Mouse (Mus musculus): ENCODE data around the gene Rxfp2. TPM values are rescaled to one million over a fixed set of nuclear protein-coding genes. Genes with fewer than 3 reads are reported as not detected.

The Rxfp2 gene
- 0.39 and 0.78 TPM in 2 replicates for polyA plus RNA-seq (2014; fragmentation: Nextera tagmentation; extraction: Ambion mirVana)

DNA sequence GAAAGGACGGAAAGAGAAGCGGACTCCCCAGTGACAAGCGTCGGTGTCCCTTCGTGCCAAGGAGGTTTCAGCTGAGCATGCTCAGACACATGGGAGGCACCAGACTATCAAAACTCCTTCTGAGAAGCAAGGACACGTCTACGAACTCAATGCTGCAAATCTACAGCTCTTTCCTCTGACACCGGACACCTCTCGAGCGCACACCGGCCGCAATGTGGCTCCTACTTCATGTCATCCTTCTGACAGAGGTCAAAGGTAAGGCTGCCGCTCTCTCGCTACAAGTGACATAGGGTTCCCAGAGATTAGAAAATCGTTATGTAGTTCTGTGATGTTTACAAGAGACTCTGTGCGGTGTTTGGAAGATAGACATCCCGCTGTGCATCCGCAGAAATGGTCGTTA lies at the start of gene Rxfp2:
Gene Rxfp2 (plus strand): TSS at position 20 of the 400 bp plus-strand sequence.
- Histone ChIP-seq H3K9ac (ENCODE audit: low read length) (no peak within 1 kb of the TSS), H3K36me3 (ENCODE audit: control insufficient read depth, insufficient read depth, low read length) (no peaks in the 10 kb centered on the region), H3K4me3 (ENCODE audit: low read depth, low read length) (no peak within 1 kb of the TSS), H3K4me1 (ENCODE audit: control insufficient read depth, insufficient read depth, low read length) (peaks cover 8% of the 10 kb centered on the region), H3K4me2 (no peak within 1 kb of the TSS), H3K27ac (ENCODE audit: low read depth, low read length) (no peak within 1 kb of the TSS), H3K27me3 (ENCODE audit: control insufficient read depth, insufficient read depth, low read length) (no peaks in the 10 kb centered on the region), H3K9me3 (ENCODE audit: control insufficient read depth, low read length) (no peaks in the 10 kb centered on the region)
- WGBS: 68% methylated on average over 19 of the region's 19 CpGs
- no peak for ATAC-seq (ENCODE audit: low FRiP score)
- DNase-seq (ENCODE audit: low spot score, missing footprints): no peak

DNA sequence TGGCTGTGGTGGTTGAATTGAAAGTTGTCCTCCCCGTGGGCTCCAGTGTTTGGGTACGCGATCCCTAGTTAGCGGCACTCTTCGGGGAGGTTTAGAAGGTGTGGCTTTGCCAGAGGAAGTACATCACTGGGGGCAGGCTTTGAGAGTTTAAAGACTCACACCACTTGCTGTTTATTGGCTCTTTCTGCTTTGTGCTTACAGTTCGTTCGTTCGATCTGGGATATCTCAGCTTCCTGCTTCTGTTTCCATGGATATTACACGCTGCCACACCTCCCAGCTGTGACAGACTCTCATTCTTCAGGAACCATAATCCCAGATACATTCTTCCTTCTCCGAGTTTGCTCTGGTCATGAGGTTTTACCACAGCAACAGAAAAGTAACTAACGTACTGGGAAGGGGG lies 48.2 kb upstream of the Rxfp2 start:
- Histone ChIP-seq H3K9me3 (ENCODE audit: control insufficient read depth, low read length) (no peaks in the 10 kb centered on the region), H3K4me1 (ENCODE audit: control insufficient read depth, insufficient read depth, low read length) (no peaks in the 10 kb centered on the region), H3K9ac (ENCODE audit: low read length) (no peak overlapping the region), H3K4me3 (ENCODE audit: low read depth, low read length) (no peak overlapping the region), H3K27me3 (ENCODE audit: control insufficient read depth, insufficient read depth, low read length) (no peaks in the 10 kb centered on the region), H3K4me2 (no peak overlapping the region), H3K27ac (ENCODE audit: low read depth, low read length) (no peak overlapping the region), H3K36me3 (ENCODE audit: control insufficient read depth, insufficient read depth, low read length) (no peaks in the 10 kb centered on the region)
- DNase-seq (ENCODE audit: low spot score, missing footprints) (no peak), ATAC-seq (ENCODE audit: low FRiP score) (no peak)
- WGBS: 87% methylated on average over 11 of the region's 11 CpGs

- H3K36me3 ChIP-seq (ENCODE audit: control insufficient read depth, insufficient read depth, low read length): no peaks in the 10 kb centered on the region
- H3K27ac ChIP-seq (ENCODE audit: low read depth, low read length): no peak overlapping the region
- no peaks in the 10 kb centered on the region for H3K4me1 ChIP-seq (ENCODE audit: control insufficient read depth, insufficient read depth, low read length)
- ATAC-seq (ENCODE audit: low FRiP score): no peak
- H3K4me2 ChIP-seq: no peak overlapping the region
- DNase-seq (ENCODE audit: low spot score, missing footprints): no peak
- H3K27me3 ChIP-seq (ENCODE audit: control insufficient read depth, insufficient read depth, low read length): no peaks in the 10 kb centered on the region
- H3K9ac ChIP-seq (ENCODE audit: low read length): no peak overlapping the region
- no peaks in the 10 kb centered on the region for H3K9me3 ChIP-seq (ENCODE audit: control insufficient read depth, low read length)
- WGBS: 91% methylated on average over 2 of the region's 2 CpGs
- H3K4me3 ChIP-seq (ENCODE audit: low read depth, low read length): no peak overlapping the region
Observed at GRCm38 (mm10) chr5:149977027-149977426, 41.4 kb upstream of the Rxfp2 start.

DNA sequence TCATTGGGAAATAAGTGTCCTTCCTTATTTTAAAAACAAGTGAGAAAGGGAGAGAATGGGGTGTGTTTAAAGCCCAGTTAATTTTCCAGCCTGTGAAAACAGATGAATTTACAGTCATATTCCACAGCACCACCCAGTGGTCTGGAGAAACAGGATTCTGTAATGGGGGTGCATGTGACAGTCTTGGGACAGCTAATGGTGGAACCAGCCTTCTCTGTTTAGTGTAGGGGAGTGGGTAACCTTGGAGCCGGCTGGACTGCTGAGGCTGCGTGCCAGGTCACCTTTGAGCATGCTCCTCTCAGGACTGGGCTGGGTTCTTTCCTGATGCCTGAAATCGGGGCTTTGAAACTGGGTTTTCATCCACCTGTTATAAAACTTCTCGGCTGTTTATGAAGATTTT lies 34.9 kb upstream of the Rxfp2 start:
- Histone ChIP-seq H3K4me1 (ENCODE audit: control insufficient read depth, insufficient read depth, low read length) (no peaks in the 10 kb centered on the region), H3K9ac (ENCODE audit: low read length) (no peak overlapping the region), H3K4me2 (no peak overlapping the region), H3K27ac (ENCODE audit: low read depth, low read length) (no peak overlapping the region), H3K9me3 (ENCODE audit: control insufficient read depth, low read length) (no peaks in the 10 kb centered on the region), H3K4me3 (ENCODE audit: low read depth, low read length) (no peak overlapping the region), H3K27me3 (ENCODE audit: control insufficient read depth, insufficient read depth, low read length) (no peaks in the 10 kb centered on the region), H3K36me3 (ENCODE audit: control insufficient read depth, insufficient read depth, low read length) (no peaks in the 10 kb centered on the region)
- ATAC-seq (ENCODE audit: low FRiP score) (no peak), DNase-seq (ENCODE audit: low spot score, missing footprints) (no peak)
- 84% methylated on average over 4 of the region's 4 CpGs for WGBS

GRCm38 (mm10) chr5:149994578-149994977 lies 23.9 kb upstream of the Rxfp2 start:
- no peak overlapping the region for H3K4me3 ChIP-seq (ENCODE audit: low read depth, low read length)
- WGBS: 83% methylated on average over 5 of the region's 5 CpGs
- DNase-seq (ENCODE audit: low spot score, missing footprints) (no peak), ATAC-seq (ENCODE audit: low FRiP score) (no peak)
- H3K36me3 ChIP-seq (ENCODE audit: control insufficient read depth, insufficient read depth, low read length): no peaks in the 10 kb centered on the region
- no peak overlapping the region for H3K4me2 ChIP-seq
- H3K9ac ChIP-seq (ENCODE audit: low read length): no peak overlapping the region
- no peaks in the 10 kb centered on the region for H3K27me3 ChIP-seq (ENCODE audit: control insufficient read depth, insufficient read depth, low read length)
- no peaks in the 10 kb centered on the region; the same call in 1 of the 2 replicates for H3K9me3 ChIP-seq (ENCODE audit: control insufficient read depth, low read length)
- no peak overlapping the region for H3K27ac ChIP-seq (ENCODE audit: low read depth, low read length)
- H3K4me1 ChIP-seq (ENCODE audit: control insufficient read depth, insufficient read depth, low read length): no peaks in the 10 kb centered on the region

DNA sequence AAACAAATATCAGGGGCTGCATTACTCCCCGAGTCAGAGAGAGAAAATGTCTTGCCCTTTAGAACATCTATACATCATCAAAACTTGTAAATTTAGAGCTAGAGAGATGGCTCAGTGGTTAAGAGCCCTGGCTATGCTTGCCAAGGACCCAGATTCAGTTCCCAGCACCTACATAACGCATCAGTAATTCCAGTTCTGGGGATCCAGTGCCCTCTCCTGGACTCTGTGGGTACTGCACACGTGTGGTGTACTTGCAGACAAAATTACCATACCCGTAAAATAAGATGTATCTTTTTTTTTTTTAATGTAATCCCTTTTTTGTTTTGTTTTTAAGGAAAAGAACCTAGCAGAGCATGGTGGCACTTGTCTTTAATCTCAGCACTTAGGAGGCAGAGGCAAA lies 21.9 kb upstream of the Rxfp2 start:
- no peaks in the 10 kb centered on the region for H3K36me3 ChIP-seq (ENCODE audit: control insufficient read depth, insufficient read depth, low read length)
- no peak overlapping the region for H3K27ac ChIP-seq (ENCODE audit: low read depth, low read length)
- no peaks in the 10 kb centered on the region; the same call in 1 of the 2 replicates for H3K9me3 ChIP-seq (ENCODE audit: control insufficient read depth, low read length)
- no peaks in the 10 kb centered on the region for H3K27me3 ChIP-seq (ENCODE audit: control insufficient read depth, insufficient read depth, low read length)
- 92% methylated on average over 4 of the region's 4 CpGs for WGBS
- H3K4me1 ChIP-seq (ENCODE audit: control insufficient read depth, insufficient read depth, low read length): no peaks in the 10 kb centered on the region
- H3K9ac ChIP-seq (ENCODE audit: low read length): no peak overlapping the region
- DNase-seq (ENCODE audit: low spot score, missing footprints) (no peak), ATAC-seq (ENCODE audit: low FRiP score) (no peak)
- no peak overlapping the region for H3K4me2 ChIP-seq
- H3K4me3 ChIP-seq (ENCODE audit: low read depth, low read length): no peak overlapping the region

- Histone ChIP-seq H3K4me3 (ENCODE audit: low read depth, low read length) (no peak overlapping the region), H3K4me1 (ENCODE audit: control insufficient read depth, insufficient read depth, low read length) (no peaks in the 10 kb centered on the region), H3K4me2 (no peak overlapping the region), H3K27me3 (ENCODE audit: control insufficient read depth, insufficient read depth, low read length) (no peaks in the 10 kb centered on the region), H3K9me3 (ENCODE audit: control insufficient read depth, low read length) (no peaks in the 10 kb centered on the region; the same call in 1 of the 2 replicates), H3K9ac (ENCODE audit: low read length) (no peak overlapping the region), H3K27ac (ENCODE audit: low read depth, low read length) (no peak overlapping the region), H3K36me3 (ENCODE audit: control insufficient read depth, insufficient read depth, low read length) (no peaks in the 10 kb centered on the region)
- DNase-seq (ENCODE audit: low spot score, missing footprints) (no peak), ATAC-seq (ENCODE audit: low FRiP score) (no peak)
- WGBS: 90% methylated on average over 22 of the region's 22 CpGs
Observed at GRCm38 (mm10) chr5:149997321-149998034, 21.0 kb upstream of the Rxfp2 start.

GRCm38 (mm10) chr5:149998311-149998710 lies 20.2 kb upstream of the Rxfp2 start:
- H3K9ac ChIP-seq (ENCODE audit: low read length): no peak overlapping the region
- H3K4me3 ChIP-seq (ENCODE audit: low read depth, low read length): no peak overlapping the region
- no peaks in the 10 kb centered on the region; the same call in 1 of the 2 replicates for H3K9me3 ChIP-seq (ENCODE audit: control insufficient read depth, low read length)
- no peaks in the 10 kb centered on the region for H3K36me3 ChIP-seq (ENCODE audit: control insufficient read depth, insufficient read depth, low read length)
- DNase-seq (ENCODE audit: low spot score, missing footprints) (no peak), ATAC-seq (ENCODE audit: low FRiP score) (no peak)
- H3K4me1 ChIP-seq (ENCODE audit: control insufficient read depth, insufficient read depth, low read length): no peaks in the 10 kb centered on the region
- H3K27me3 ChIP-seq (ENCODE audit: control insufficient read depth, insufficient read depth, low read length): no peaks in the 10 kb centered on the region
- 65% methylated on average over 7 of the region's 7 CpGs for WGBS
- no peak overlapping the region for H3K4me2 ChIP-seq
- no peak overlapping the region for H3K27ac ChIP-seq (ENCODE audit: low read depth, low read length)

DNA sequence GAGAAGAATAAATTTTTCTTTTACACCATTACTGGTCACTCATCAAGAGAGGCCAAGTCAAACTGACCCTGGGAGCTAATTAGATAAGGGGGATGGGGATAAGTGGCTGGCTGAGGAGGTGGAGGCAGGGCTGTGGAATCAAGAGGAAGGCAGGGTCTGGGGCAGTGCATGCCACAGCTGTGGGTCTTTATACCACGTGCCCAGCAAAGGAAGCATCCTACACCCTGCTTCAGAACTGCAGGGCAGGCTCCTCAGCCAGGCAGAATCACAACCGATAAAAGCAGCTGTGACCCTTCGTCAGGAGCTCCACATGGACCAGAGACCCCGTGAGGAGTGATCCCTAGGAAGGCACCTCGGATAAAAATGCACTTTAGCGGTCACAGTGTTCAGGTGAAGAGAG lies 13.1 kb upstream of the Rxfp2 start:
- DNase-seq (ENCODE audit: low spot score, missing footprints) (no peak), ATAC-seq (ENCODE audit: low FRiP score) (no peak)
- H3K27me3 ChIP-seq (ENCODE audit: control insufficient read depth, insufficient read depth, low read length): no peaks in the 10 kb centered on the region
- WGBS: 58% methylated on average over 6 of the region's 6 CpGs
- H3K9me3 ChIP-seq (ENCODE audit: control insufficient read depth, low read length): no peaks in the 10 kb centered on the region
- H3K27ac ChIP-seq (ENCODE audit: low read depth, low read length): no peak overlapping the region
- no peak overlapping the region for H3K9ac ChIP-seq (ENCODE audit: low read length)
- no peak overlapping the region for H3K4me3 ChIP-seq (ENCODE audit: low read depth, low read length)
- no peaks in the 10 kb centered on the region for H3K36me3 ChIP-seq (ENCODE audit: control insufficient read depth, insufficient read depth, low read length)
- no peaks in the 10 kb centered on the region for H3K4me1 ChIP-seq (ENCODE audit: control insufficient read depth, insufficient read depth, low read length)
- no peak overlapping the region for H3K4me2 ChIP-seq

Data from midbrain, embryonic 11.5 days (tissue).